Mouse (Mus musculus) gastrocnemius, adult 18-20 months (tissue): ENCODE results near the gene Ino80. TPM values are rescaled to one million over a fixed set of nuclear protein-coding genes. Genes with fewer than 3 reads are reported as not detected.
"Not testable (repeated sequence)": the region's sequence is repeated elsewhere in the genome, so short reads cannot be mapped to it uniquely, and the experiment has no call there.

Source experiments
- DNase-seq: peaks from one replicate; pipeline ENCODE4 v3.0.0; 2021; ENCODE audit warnings: low spot score
- long read RNA-seq, 2 experiments: library from polyadenylated mRNA; stranded (forward); transcript quantifications; one replicate each; pipeline ENCODE4 v2.0.0; 2021
- total RNA-seq, 2 experiments: library from RNA; stranded (reverse); gene quantifications; 2 replicates each; pipeline ENCODE4 v1.2.3; 2021

Ino80 gene
- total RNA-seq: 10 to 100 TPM; 11.2 to 12.1 TPM
- long read RNA-seq, experiment 1, full-length matches to known transcripts: 3 of 9 reads
- long read RNA-seq, experiment 1, partial matches to known transcripts: 4 of 9 reads
- long read RNA-seq, experiment 1, other reads (novel, unspliced or antisense): 2 of 9 reads
- long read RNA-seq, experiment 2, partial matches to known transcripts: 2 of 3 reads
- long read RNA-seq, experiment 2, other reads (novel, unspliced or antisense): 1 of 3 reads

DNA sequence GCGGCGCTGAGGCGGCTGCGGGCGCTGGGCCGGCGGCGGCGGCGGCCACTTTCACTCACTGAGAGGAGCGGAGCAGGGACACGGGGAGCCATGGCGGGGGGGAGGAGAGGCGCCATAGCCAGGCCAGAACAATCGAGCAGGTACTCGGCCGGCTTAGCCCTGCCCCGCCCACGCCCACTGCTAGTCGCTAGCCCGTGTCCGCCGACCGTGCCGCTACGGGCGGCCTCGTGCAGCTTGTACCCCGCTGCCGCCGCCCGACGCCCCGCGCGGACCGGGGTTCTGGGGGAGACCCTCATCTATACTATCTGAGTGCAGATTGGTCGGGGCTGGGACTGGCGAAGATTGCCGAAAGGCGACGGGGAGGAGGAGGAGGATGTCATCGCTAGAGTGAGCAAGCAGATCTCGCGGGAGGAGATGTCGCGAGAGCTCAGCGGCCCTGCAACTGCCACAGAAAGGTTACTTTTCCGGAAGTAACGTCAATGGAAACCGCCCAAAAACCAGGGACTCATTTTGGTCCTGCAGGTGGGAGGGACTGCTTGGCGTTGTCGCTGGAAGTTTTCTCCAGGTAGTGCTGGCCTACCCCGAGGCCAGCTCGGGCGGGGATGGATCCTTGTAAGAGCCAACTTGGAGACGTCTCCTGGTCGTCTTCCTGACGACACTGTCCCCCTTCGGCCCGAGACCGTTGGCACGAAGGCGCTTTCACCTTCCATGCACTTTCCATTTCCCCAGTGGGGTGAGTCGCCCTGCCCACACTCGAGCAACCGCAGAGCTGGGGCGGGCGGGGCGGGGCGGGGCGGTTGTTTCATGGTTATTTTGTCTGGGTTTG is at the start of gene Ino80:
TSS of gene Ino80 (minus strand) at position 117 of the 826 bp plus-strand sequence.
- peak; percentile 99 for DNase-seq

DNA sequence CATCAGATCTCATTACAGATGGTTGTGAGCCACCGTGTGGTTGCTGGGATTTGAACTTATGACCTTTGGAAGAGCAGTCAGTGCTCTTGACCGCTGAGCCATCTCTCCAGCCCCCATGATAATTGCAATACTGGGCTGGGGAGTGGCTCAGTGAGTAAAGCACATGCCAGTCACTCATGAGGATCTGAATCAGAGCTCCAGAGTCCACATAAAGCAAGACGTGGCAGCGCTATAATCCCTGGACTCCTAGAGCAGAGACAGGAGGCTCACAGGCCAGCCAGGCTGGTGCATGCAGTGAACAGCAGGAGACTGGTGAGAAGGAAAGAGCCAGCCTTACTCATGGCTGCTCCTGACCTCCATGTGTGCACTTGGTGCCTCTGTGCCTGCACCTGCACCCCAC is 47.9 kb upstream of the Ino80 start:
- no peak for DNase-seq

DNA sequence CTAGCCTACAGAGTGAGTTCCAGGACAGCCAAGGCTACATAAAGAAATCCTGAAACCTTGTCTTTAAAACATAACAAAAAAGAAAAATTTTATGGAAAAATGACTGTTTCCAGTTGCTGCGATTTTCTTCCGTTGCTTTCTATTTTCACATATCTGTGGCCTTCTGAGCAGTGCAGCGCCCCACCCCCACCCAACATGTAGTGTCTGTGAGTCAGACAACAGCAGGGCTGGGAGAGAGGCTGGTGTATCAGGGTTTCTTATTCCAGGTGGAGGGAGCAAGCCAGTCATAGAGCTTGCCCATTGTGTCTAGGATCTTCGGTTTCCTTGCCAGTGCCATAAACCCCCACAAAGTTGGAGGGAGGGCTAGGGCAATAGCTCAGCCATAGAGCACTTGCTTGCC is 46.3 kb upstream of the Ino80 start:
- no peak for DNase-seq

DNA sequence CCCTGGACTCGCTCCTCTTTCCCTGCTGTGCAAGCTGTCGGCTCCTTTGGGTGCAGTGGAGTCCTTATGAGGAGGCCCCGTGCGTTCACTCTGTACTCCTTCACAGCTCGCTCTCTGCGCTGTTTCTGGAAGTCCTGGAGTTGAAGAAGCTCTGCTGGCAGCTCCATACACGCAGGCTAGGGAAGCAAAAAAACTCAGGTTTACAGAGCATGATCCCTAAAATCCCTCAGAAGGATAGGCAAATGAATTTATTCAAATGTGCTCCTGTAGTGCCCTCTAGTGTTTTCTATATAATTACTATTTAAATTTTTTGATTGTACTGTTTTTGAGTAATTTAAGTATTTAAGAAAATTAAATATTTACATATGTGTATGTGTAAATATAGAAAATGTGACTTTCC is 43.1 kb upstream of the Ino80 start:
- no peak for DNase-seq

DNA sequence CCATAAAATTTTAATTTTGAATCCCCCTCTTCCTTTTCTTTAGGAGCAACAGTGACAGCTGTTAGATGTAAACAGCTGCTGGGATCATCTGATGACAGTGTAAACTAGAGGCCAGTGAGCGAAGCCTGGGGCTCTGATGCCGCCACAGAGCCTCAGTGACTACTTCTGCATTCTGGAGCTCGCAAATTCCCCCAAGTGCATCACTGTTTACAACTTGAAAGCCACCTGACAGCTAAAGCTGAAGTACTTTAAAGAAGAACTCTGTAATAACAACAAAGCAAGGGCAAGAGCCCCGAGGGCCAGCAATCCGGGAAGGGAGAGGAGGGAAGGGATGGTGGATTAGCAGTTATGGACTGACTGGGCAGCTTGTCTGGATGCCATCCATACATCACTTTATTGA is 39.3 kb upstream of the Ino80 start:
- DNase-seq: no peak

DNA sequence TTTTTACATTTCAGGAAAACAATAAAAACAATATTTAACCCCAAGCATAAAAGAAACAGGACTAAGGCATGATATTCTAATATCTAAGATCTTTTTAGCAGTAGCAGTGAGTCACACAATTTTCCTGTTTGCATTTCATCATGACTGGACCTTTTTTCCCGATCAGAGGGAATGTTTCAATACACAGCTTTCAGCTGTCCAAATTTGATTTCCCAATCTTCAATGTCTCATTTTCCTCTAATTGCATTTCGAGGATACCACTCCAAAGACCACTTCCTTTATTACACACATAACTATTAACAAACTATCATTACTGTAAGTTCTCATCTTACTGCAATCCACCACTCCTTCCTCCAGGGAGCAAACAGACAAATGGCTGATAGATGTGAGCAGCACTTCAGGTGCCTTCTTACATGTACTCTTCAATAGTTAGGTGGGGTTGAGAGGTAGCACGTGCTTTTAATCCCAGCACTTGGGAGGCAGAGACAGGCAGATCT is 36.6 kb upstream of the Ino80 start:
- no peak for DNase-seq

DNA sequence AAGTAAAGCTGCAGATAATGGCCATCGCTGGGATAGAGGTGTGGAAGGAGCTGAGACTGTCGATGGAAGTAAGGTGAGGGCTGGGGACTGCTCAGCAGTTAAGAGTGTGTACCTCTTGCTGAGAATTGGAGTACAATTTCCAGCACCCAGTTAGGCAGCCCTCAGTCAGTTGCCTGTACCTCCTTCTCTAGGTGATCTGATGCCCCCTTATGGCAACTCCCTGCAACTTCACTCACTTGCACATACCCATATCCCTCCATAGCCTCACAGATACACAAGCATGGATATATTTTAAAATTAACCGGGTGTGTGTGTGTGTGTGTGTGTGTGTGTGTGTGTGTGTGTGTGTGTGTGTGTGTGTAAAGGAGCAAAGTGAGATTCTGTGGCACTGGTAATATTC is 34.8 kb upstream of the Ino80 start:
- no peak for DNase-seq

DNA sequence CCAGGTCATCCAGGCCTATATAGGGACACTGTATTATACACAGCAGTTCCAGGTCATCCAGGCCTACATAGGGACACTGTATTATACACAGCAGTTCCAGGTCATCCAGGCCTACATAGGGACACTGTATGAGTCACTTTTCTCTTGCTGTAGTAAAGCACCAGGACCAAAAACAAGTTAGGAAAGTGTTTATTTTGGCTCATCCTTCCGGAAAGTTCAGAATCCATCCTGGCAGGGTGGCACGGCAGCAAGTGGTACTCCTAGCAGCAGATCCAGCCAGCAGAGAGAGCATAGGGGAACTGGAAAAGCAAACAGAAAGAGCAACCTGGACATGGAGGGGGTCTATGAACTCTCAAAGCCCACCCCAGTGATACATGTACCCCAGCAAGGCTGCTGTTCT is 33.4 kb upstream of the Ino80 start:
- DNase-seq: no peak

DNA sequence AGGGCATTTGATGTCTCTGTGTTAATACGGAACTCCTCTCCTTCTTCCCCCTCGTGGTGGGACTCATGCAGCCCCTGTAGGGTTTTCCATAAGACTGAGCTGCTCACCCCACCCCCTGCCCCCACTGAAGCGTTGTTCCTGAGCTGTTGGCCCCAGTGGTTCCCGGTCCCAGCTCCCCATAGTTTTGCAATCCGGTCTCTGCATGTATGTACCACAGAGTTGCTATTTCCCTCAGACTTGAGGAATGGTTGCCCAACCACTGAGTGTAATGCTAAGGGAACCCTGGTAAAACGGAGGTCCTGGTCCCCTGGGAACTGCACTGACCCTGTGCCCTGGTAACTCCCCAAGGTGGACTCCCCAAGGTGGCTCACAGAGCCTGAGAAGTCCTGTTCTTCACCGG is 31.0 kb upstream of the Ino80 start:
- DNase-seq: not testable (repeated sequence)

DNA sequence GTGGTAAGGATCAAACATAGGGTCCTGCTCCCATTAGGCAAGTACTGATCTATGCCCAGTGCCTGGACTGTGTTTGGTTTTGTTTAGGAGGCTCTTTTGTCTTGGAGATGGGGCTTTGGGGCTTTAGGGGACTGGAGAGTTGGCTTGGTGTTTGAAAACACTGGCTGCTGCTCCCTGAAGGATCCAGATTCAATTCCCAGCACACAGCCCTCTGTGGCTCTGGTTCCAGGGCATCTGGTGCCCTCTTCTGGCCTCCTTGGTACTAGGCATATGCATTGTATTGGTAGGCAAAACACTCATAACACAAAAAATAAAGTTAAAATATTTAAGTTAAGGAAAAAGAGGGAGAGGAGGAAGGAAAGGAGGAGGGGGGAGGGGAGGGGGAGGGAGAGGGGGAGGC is 29.6 kb upstream of the Ino80 start:
- no peak for DNase-seq

DNA sequence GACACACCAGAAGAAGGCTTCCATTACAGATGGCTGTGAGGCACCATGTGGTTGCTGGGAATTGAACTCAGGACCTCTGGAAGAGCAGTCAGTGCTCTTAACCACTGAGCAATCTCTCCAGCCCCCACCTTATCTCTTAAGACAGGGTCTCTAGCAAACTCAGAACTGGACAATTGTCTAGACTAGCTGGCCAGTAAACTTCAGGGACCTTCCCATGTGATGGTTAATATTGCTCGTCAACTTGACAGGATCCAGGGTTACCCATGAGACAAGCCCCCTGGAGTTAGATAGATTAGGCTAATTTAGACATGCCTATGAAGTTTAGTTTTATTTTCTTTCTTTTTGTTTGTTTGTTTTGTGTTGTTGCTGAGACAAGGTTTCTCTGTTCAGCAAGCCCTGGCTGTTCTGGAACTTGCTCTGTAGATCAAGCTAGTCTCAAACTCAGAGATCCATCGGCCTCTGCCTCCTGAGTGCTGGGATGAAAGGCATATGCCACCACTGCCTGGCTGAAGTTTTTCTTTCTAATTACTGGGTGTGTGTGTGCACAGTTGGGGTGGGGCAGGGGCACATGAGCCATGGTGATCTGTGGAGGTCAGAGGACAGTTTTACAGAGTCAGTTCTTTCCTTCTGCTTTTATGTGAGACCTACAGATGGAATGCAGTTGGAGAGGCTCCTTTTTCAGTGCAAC is 23.6 kb upstream of the Ino80 start:
- no peak for DNase-seq

DNA sequence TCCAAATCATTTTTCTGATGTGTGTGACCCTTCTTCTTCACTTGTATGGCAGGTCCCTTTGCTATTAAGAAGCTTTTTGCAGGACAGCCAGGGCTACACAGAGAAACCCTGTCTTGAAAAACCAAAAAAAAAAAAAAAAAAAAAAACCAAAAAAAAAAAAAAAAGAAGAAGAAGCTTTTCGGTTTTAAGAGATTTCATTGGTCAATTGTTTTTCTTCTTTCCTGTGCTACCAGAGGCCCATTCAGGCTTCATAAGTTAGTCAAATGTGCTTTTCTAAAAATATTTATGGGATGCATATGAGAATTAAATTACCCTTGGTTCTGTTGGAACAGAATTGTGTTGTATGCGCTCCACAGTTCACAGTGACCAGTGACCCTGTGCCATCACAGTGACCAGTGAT is 21.4 kb upstream of the Ino80 start:
- DNase-seq: no peak

DNA sequence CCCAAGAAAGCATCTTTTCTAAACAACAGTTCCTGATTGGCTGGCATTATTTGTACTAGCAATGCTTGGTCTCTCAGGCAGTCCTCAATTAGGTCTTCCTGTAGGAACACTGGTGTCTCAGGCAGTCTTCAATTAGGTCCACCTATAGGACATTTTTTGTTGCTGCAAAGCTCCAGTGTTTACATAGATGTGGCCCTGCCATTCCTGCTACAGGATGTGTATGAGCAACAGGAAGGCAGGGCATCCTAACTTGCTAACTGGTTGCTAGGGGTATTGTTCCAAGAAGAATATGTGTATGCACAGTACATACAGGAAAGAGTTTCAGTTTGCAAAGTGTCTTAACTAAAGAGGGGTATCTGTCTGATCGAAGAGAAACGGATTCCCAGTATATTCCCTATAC is 18.6 kb upstream of the Ino80 start:
- DNase-seq: no peak

DNA sequence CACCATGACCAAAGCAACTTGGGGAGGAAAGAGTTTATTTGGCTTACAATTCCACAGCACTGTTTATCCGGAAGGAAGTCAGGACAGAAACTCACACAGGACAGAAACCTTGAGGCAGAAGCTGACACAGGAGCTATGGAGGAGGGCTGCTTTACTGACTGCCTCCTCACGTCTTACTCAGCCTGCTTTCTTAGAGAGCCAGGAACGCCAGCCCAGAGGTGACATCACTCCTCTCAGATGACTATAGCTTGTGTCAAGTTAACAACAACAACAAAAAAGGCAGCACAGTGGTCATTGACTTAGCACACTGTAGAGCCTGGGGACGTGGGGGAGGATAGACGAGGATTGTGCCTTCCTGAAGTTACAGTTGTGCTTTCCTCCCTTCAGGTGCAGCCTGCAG is 14.5 kb upstream of the Ino80 start:
- DNase-seq: peak; percentile 13

DNA sequence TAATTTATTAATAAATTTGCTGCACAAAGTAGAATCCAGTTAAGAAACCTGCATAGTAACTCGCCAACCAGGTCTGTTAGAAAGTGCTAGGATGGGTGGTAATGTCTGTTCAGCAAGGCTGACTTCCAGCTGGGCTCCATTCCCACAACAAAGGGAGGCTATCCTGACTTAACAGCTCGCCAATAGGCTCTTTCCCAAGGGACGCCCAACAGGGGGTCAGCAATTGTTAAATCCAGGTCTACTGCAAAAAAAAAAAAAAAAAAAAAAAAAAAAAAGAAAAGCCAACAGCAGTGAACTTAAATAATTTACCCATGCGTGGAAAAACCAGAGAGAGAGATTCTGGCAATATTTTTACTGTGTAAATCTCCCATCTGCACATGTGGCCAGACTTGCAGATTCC is 9.0 kb upstream of the Ino80 start:
- no peak for DNase-seq

DNA sequence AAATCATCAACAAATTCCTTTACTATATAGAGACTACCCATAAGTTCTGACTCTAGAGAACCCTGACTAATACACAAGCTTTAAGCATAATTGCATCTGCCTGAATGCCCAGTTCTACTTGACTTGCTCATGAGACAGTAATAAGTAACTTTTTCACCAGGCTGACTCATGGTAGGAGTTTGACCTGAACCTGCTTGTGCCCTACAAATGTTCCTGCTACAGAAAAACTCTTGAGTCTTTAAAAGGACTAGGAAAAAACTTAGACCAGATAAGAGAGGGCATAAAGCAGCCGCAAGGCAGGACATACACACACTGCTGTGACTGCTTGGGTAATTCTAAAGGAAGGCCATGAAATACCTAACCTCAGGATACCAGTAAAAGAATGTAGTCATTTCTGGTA is 4.8 kb upstream of the Ino80 start:
- no peak for DNase-seq

DNA sequence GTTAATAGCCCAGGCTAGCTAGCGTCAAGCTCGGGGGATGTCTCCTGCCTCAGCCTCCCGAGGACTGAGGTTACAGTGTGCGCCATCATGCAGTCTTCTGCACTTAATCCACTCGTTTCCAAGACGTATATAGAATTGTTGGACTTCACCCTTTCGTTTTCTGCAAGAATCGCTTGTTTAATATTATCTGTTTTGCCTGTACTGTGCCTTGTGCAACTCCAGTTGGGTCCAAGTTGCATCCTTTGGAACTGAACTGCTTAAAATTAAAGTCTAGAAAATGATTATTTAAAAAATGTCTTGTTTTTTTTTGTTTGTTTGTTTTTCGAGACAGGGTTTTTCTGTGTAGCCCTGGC is 886 bp upstream of the Ino80 start:
- DNase-seq: no peak

DNA sequence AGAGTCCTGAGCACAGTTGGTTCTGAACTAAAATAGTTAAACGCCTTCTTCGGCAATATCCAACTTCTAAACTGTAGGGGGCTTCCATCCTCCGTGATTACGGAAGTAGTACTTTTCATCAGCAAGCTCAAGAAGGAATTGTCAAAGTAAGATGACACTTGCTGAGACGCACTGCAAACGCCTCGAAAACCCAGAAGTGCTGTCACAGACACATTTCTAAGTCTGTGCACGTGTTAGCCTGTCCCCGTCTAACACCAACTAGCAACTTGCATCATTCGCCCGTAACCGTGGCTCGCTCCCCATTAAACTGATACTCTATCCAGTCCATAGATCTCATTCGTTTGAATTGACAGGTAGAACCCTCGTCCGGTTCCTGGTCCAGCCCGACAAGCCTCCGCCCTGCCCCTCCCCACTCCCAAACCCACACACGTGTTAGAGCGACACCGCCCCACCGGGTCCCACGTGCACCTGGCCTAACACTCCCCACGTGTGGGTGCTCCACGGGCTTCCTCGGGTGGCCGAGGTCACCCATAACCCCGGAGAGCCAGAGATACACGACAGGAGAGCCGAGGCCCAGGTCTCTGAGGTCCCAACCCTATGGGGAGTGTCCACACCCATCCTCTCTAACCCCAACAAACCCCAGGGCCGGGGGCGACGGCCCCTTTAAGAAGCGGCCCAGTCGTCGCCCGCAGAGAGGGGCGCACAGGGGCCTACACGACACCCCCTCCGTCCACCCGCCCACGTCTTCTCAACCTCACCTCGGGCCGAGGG is 681 bp downstream of the Ino80 start:
- peak; percentile 75 for DNase-seq

DNA sequence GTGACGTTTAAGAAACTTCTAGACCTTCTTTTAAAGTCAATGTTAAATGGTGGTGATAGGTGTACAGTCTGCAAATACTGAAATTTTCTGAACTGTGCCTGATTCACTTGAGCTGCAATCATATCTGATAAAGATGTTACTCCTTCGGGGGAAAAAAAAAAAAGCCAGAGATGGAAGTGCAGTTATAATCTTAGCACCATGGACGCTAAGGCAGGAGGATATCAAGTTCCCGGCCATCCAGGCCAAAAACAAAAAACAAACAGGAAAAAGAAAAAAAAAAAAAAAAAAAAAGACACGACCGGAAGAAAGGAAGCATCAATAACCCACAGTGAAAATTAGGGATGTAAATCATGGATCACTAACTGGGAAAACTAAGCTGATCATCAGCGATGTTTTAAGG is 1.3 kb downstream of the Ino80 start:
- no peak for DNase-seq

DNA sequence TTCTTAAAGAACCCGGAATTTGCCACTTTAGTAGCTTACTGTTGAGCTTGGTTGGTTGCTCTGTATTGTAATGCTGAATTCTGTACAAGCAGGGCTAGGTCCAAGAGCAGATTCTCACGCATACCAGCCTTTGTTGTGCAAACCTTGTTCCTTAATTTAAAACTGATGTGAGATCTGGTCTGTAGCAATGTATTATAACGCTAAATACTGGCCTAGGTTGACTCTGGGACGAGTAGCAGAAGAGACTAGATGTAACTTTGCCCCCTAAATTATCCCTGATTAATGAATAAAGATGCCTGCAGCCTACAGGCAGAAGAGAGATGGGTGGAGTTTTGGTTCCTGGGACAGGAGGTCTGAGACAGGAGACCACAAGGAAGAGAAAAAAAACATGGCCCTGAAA is 13.5 kb downstream of the Ino80 start:
- no peak for DNase-seq

DNA sequence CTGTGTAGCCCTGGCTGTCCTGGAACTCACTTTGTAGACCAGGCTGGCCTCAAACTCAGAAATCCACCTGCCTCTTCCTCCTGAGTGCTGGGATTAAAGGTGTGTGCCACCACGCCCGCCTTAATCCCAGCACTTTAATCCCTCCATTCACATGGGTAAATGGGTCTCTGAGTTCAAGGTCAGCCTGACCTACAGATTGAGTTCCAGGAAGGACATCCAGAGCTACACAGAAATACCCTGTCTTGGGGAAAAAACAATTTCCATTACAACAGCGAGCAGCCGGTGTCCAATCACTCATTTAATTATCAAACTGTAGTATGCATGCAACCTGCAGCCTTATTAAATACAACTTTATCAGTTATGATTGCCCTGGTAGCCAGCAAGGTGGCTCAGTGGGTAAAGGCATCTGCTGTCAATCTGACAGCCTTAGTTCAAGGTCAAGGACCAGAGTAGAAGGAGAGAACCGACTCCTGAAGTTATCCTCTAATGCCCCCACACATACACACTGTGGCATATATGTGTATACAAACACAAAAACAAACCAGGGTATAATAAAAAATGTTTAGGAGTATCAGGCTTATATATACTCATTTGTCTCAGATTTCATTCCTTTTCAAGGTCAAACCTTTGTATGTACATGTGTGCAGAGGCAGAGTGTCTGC is 14.2 kb downstream of the Ino80 start:
- no peak for DNase-seq
